Mouse (Mus musculus): ENCODE measurements around the gene Coq9.

DNA sequence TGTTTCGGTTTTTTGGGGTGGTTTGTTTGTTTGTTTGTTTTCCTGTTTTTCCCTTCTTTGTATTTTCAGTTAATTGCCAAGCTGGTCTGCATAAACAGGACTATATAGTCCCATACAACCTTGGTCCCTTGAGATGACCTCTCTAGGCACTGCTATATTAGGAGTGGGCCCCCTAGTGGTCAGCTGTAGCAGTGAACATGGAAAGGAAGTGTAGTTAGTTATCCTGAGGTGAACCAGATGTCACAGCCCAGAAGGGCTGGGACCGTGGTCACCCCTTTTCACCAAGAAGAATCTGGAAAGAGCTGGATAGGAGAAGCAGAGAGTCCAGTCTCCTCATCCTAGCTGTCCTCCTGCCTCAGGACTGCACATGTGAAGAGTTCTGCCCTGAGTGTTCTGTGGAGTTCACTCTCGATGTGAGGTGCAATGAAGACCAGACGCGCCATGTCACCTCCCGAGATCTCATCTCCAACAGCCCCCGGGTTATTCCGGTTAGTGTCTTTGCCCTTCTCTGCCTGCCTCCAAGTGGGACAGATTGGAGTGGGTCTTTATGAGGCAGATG is 23.3 kb downstream of the Coq9 start:
- TF ChIP-seq CTCF (IDR thresholded peaks at IDR 0.05; ENCODE audit: control insufficient read depth, insufficient read depth, low read length), result peak; percentile 43; the same call in 1 of the 2 replicates
- no peak for TF ChIP-seq POLR2A (IDR thresholded peaks at IDR 0.05; ENCODE audit: borderline replicate concordance, control insufficient read depth, low read depth, low read length)

All from bone marrow, adult 2 months (tissue).